Mouse (Mus musculus) stomach, postnatal 0 days (tissue): Measurements from ENCODE around the gene Gstt1.

Experiments
- CTCF ChIP-seq: IDR thresholded peaks from 2 replicates; pipeline ENCODE4 v1.5.1; 2016; ENCODE audit warnings: antibody characterized with exemption, low read depth, mild to moderate bottlenecking, moderate library complexity
- EP300 ChIP-seq: optimal IDR thresholded peaks from 2 replicates; pipeline ENCODE3; 2016; ENCODE audit warnings: antibody characterized with exemption

DNA sequence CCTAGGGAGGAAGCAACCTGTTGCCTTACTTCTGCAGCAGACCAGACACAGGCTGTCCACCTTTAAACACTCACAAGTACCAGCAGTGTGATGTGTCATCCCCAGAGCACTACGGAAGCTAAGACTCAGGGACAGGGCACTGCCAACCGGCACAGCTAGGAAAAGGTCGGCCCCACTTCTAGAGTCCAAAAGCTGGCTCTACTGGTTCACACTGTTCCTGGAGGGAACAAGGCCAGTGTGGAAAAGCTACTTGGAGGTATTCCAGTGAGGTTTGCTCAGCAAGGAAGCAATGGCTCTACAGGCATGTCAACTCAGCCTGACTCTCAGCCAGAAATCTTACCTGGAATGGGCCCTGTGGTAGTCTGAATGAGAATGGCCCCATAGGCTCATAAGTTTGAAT, 57.5 kb downstream of the Gstt1 start:
- TF ChIP-seq CTCF (no peak), EP300 (no peak)
